Mouse (Mus musculus) forebrain, embryonic 12.5 days (tissue): ENCODE results near the gene Ptpn11. TPM values are rescaled to one million over a fixed set of nuclear protein-coding genes. Genes with fewer than 3 reads are reported as not detected.
"Not testable (repeated sequence)": the region's sequence is repeated elsewhere in the genome, so short reads cannot be mapped to it uniquely, and the experiment has no call there.

Experiments
- ATAC-seq: fragments of 200-750 bp; cut with Nextera tagmentation; 2 replicates; pipeline ENCODE4 v1.8.0; 2017; ENCODE audit warnings: moderate TSS enrichment; ENCODE audit not compliant: low FRiP score
- H3K27ac ChIP-seq: fragments of 300-500 bp; sonication (generic); 2 replicates; pipeline ENCODE4 v1.5.1; 2016; ENCODE audit warnings: mild to moderate bottlenecking
- H3K27me3 ChIP-seq: fragments of 300-500 bp; sonication (generic); 2 replicates; pipeline ENCODE4 v1.6.1; 2016; ENCODE audit warnings: mild to moderate bottlenecking
- H3K36me3 ChIP-seq: fragments of 300-500 bp; sonication (generic); replicated peaks from 2 replicates; pipeline ENCODE4 v1.6.1; 2016; ENCODE audit warnings: mild to moderate bottlenecking
- H3K4me1 ChIP-seq: fragments of 300-500 bp; sonication (generic); 2 replicates; pipeline ENCODE4 v1.6.1; 2016
- H3K4me2 ChIP-seq: fragments of 300-500 bp; sonication (generic); 2 replicates; pipeline ENCODE4 v1.6.1; 2016; ENCODE audit warnings: mild to moderate bottlenecking, moderate library complexity
- H3K4me3 ChIP-seq: fragments of 300-500 bp; sonication (generic); replicated peaks from 2 replicates; pipeline ENCODE4 v1.5.1; 2016; ENCODE audit warnings: mild to moderate bottlenecking
- H3K9ac ChIP-seq: fragments of 300-500 bp; sonication (generic); 2 replicates; pipeline ENCODE4 v1.6.1; 2016; ENCODE audit warnings: mild to moderate bottlenecking
- H3K9me3 ChIP-seq: fragments of 300-500 bp; sonication (generic); 2 replicates; pipeline ENCODE4 v1.6.1; 2016
- WGBS: fragments of 180-500 bp; shearing (Covaris S2); methylation state at CpG from one replicate; pipeline ENCODE4 v1.1.7; 2016; 5-methylcytosine and 5-hydroxymethylcytosine counted together
- polyA plus RNA-seq: library from polyadenylated mRNA; unstranded; fragments of >200 nt; fragmentation: Nextera tagmentation; extraction: Ambion mirVana; gene quantifications from 2 replicates; pipeline ENCODE4 v1.2.1, GENCODE M21; 2016

Gene Ptpn11
- 26.3 and 26.4 TPM in 2 replicates for polyA plus RNA-seq

- WGBS, result under 1% methylated on average over 80 of the region's 98 CpGs
- H3K27me3 ChIP-seq, result peaks cover 7% of the 10 kb centered on the region; the same call in 1 of the 2 replicates
- peak within 1 kb of the TSS; percentile 96 for H3K4me3 ChIP-seq
- no peaks in the 10 kb centered on the region for H3K9me3 ChIP-seq
- H3K4me2 ChIP-seq, result peak within 1 kb of the TSS; percentile 71
- peak within 1 kb of the TSS; percentile 93 for H3K9ac ChIP-seq
- peaks cover 44% of the 10 kb centered on the region for H3K4me1 ChIP-seq
- peak; percentile 96 for ATAC-seq
- no peaks in the 10 kb centered on the region for H3K36me3 ChIP-seq
- peak within 1 kb of the TSS; percentile 87 for H3K27ac ChIP-seq
Measured at GRCm38 (mm10) chr5:121190836-121191583, at the start of gene Ptpn11. Gene Ptpn11, minus strand, starts transcription at chr5:121191397.

GRCm38 (mm10) chr5:121239846-121240245, 48.6 kb upstream of the Ptpn11 start:
- no peaks in the 10 kb centered on the region for H3K36me3 ChIP-seq
- H3K27me3 ChIP-seq, result no peaks in the 10 kb centered on the region
- H3K4me1 ChIP-seq, result no peaks in the 10 kb centered on the region
- H3K9ac ChIP-seq, result no peak overlapping the region
- no peak overlapping the region for H3K4me2 ChIP-seq
- H3K4me3 ChIP-seq, result no peak overlapping the region
- ATAC-seq, result no peak
- H3K27ac ChIP-seq, result no peak overlapping the region
- no peaks in the 10 kb centered on the region for H3K9me3 ChIP-seq
- WGBS, result 80% methylated on average over 5 of the region's 5 CpGs

- no peak overlapping the region for H3K27ac ChIP-seq
- no peak overlapping the region for H3K4me3 ChIP-seq
- 83% methylated on average over 2 of the region's 2 CpGs for WGBS
- H3K27me3 ChIP-seq, result no peaks in the 10 kb centered on the region
- no peaks in the 10 kb centered on the region for H3K4me1 ChIP-seq
- H3K36me3 ChIP-seq, result no peaks in the 10 kb centered on the region
- H3K4me2 ChIP-seq, result no peak overlapping the region
- ATAC-seq, result no peak
- H3K9ac ChIP-seq, result no peak overlapping the region
- no peaks in the 10 kb centered on the region for H3K9me3 ChIP-seq
Measured at GRCm38 (mm10) chr5:121238208-121238607, 47.0 kb upstream of the Ptpn11 start.

GRCm38 (mm10) chr5:121236171-121236570, 45.0 kb upstream of the Ptpn11 start:
- Histone ChIP-seq H3K4me3 (no peak overlapping the region), H3K27ac (no peak overlapping the region), H3K36me3 (no peaks in the 10 kb centered on the region), H3K27me3 (no peaks in the 10 kb centered on the region), H3K9me3 (no peaks in the 10 kb centered on the region), H3K4me2 (no peak overlapping the region), H3K9ac (no peak overlapping the region), H3K4me1 (no peaks in the 10 kb centered on the region)
- WGBS, result 85% methylated on average over 5 of the region's 5 CpGs
- ATAC-seq, result no peak

GRCm38 (mm10) chr5:121233726-121234125, 42.5 kb upstream of the Ptpn11 start:
- no peaks in the 10 kb centered on the region for H3K9me3 ChIP-seq
- H3K4me2 ChIP-seq, result no peak overlapping the region
- no peaks in the 10 kb centered on the region for H3K36me3 ChIP-seq
- H3K27me3 ChIP-seq, result no peaks in the 10 kb centered on the region
- ATAC-seq, result no peak
- 95% methylated on average over 2 of the region's 2 CpGs for WGBS
- H3K4me1 ChIP-seq, result no peaks in the 10 kb centered on the region
- H3K9ac ChIP-seq, result no peak overlapping the region
- H3K4me3 ChIP-seq, result no peak overlapping the region
- H3K27ac ChIP-seq, result no peak overlapping the region

- H3K4me2 ChIP-seq, result no peak overlapping the region
- H3K9me3 ChIP-seq, result no peaks in the 10 kb centered on the region
- H3K27me3 ChIP-seq, result no peaks in the 10 kb centered on the region
- ATAC-seq, result no peak
- H3K36me3 ChIP-seq, result no peaks in the 10 kb centered on the region
- 100% methylated on average over 1 of the region's 1 CpGs for WGBS
- no peak overlapping the region for H3K4me3 ChIP-seq
- no peak overlapping the region for H3K27ac ChIP-seq
- H3K9ac ChIP-seq, result no peak overlapping the region
- no peaks in the 10 kb centered on the region for H3K4me1 ChIP-seq
Measured at GRCm38 (mm10) chr5:121232789-121233188, 41.6 kb upstream of the Ptpn11 start.

- H3K9me3 ChIP-seq, result no peaks in the 10 kb centered on the region
- H3K27ac ChIP-seq, result no peak overlapping the region
- WGBS, result 95% methylated on average over 9 of the region's 9 CpGs
Measured at GRCm38 (mm10) chr5:121230811-121231210, 39.6 kb upstream of the Ptpn11 start.

GRCm38 (mm10) chr5:121229182-121229581, 38.0 kb upstream of the Ptpn11 start:
- H3K4me1 ChIP-seq, result no peaks in the 10 kb centered on the region
- no peak overlapping the region for H3K4me3 ChIP-seq
- 92% methylated on average over 2 of the region's 2 CpGs for WGBS
- H3K9me3 ChIP-seq, result no peaks in the 10 kb centered on the region
- H3K36me3 ChIP-seq, result no peaks in the 10 kb centered on the region
- H3K27me3 ChIP-seq, result no peaks in the 10 kb centered on the region
- no peak overlapping the region for H3K9ac ChIP-seq
- ATAC-seq, result no peak
- no peak overlapping the region for H3K27ac ChIP-seq
- no peak overlapping the region for H3K4me2 ChIP-seq

More at GRCm38 (mm10) chr5:121230811-121231210, 39.6 kb upstream of the Ptpn11 start:
- no peak overlapping the region for H3K9ac ChIP-seq
- H3K4me1 ChIP-seq, result no peaks in the 10 kb centered on the region
- H3K36me3 ChIP-seq, result no peaks in the 10 kb centered on the region
- no peak overlapping the region for H3K4me2 ChIP-seq
- H3K4me3 ChIP-seq, result no peak overlapping the region
- no peak for ATAC-seq
- H3K27me3 ChIP-seq, result no peaks in the 10 kb centered on the region

- H3K9ac ChIP-seq, H3K27ac ChIP-seq: not testable (repeated sequence)
Measured at GRCm38 (mm10) chr5:121227330-121227729, 36.1 kb upstream of the Ptpn11 start.

GRCm38 (mm10) chr5:121226845-121227244, 35.6 kb upstream of the Ptpn11 start:
- no peaks in the 10 kb centered on the region for H3K27me3 ChIP-seq
- H3K9ac ChIP-seq, result no peak overlapping the region
- peaks cover 9% of the 10 kb centered on the region for H3K4me1 ChIP-seq
- no peaks in the 10 kb centered on the region for H3K9me3 ChIP-seq
- H3K27ac ChIP-seq, result no peak overlapping the region
- no peaks in the 10 kb centered on the region for H3K36me3 ChIP-seq
- WGBS, result 89% methylated on average over 4 of the region's 4 CpGs
- no peak overlapping the region for H3K4me3 ChIP-seq
- H3K4me2 ChIP-seq, result no peak overlapping the region
- ATAC-seq, result no peak

More at GRCm38 (mm10) chr5:121227330-121227729, 36.1 kb upstream of the Ptpn11 start:
- not testable (repeated sequence) for H3K4me2 ChIP-seq, H3K27me3 ChIP-seq, H3K9me3 ChIP-seq, H3K36me3 ChIP-seq, ATAC-seq, H3K4me3 ChIP-seq, H3K4me1 ChIP-seq
- WGBS, result 91% methylated on average over 1 of the region's 1 CpGs

GRCm38 (mm10) chr5:121226406-121226805, 35.2 kb upstream of the Ptpn11 start:
- Histone ChIP-seq H3K36me3 (no peaks in the 10 kb centered on the region), H3K9me3 (no peaks in the 10 kb centered on the region), H3K4me3 (no peak overlapping the region), H3K9ac (no peak overlapping the region), H3K4me2 (no peak overlapping the region), H3K27ac (no peak overlapping the region), H3K4me1 (peaks cover 13% of the 10 kb centered on the region), H3K27me3 (no peaks in the 10 kb centered on the region)
- 84% methylated on average over 3 of the region's 3 CpGs for WGBS
- ATAC-seq, result no peak

GRCm38 (mm10) chr5:121225854-121226253, 34.7 kb upstream of the Ptpn11 start:
- H3K27ac ChIP-seq, result no peak overlapping the region
- 94% methylated on average over 2 of the region's 2 CpGs for WGBS
- H3K4me2 ChIP-seq, result no peak overlapping the region
- H3K27me3 ChIP-seq, result no peaks in the 10 kb centered on the region
- H3K36me3 ChIP-seq, result no peaks in the 10 kb centered on the region
- no peak overlapping the region for H3K9ac ChIP-seq
- no peak for ATAC-seq
- no peak overlapping the region for H3K4me3 ChIP-seq
- no peaks in the 10 kb centered on the region for H3K9me3 ChIP-seq
- H3K4me1 ChIP-seq, result peaks cover 18% of the 10 kb centered on the region

- Histone ChIP-seq H3K4me1 (peaks cover 18% of the 10 kb centered on the region), H3K4me2 (no peak overlapping the region), H3K27me3 (no peaks in the 10 kb centered on the region), H3K9ac (no peak overlapping the region), H3K4me3 (no peak overlapping the region), H3K36me3 (no peaks in the 10 kb centered on the region), H3K9me3 (no peaks in the 10 kb centered on the region), H3K27ac (no peak overlapping the region)
- ATAC-seq, result no peak
- 81% methylated on average over 3 of the region's 3 CpGs for WGBS
Measured at GRCm38 (mm10) chr5:121224856-121225255, 33.7 kb upstream of the Ptpn11 start.
